Mouse (Mus musculus) kidney, adult 10 weeks (tissue): ENCODE results near the gene Tbc1d13. TPM values are rescaled to one million over a fixed set of nuclear protein-coding genes. Genes with fewer than 3 reads are reported as not detected.

Experiments used
- polyA plus RNA-seq: library from polyadenylated mRNA; stranded (reverse); fragments of 350-450 nt; fragmentation: Illumina TruSeq; extraction: RNeasy Lipid Tissue Mini Kit (QIAGEN cat#74804); gene quantifications from one replicate; pipeline ENCODE4 v1.2.3, GENCODE M21; 2014; ENCODE audit warnings: low read depth, low replicate concordance

Gene Tbc1d13
- 30.0 TPM for polyA plus RNA-seq

DNA sequence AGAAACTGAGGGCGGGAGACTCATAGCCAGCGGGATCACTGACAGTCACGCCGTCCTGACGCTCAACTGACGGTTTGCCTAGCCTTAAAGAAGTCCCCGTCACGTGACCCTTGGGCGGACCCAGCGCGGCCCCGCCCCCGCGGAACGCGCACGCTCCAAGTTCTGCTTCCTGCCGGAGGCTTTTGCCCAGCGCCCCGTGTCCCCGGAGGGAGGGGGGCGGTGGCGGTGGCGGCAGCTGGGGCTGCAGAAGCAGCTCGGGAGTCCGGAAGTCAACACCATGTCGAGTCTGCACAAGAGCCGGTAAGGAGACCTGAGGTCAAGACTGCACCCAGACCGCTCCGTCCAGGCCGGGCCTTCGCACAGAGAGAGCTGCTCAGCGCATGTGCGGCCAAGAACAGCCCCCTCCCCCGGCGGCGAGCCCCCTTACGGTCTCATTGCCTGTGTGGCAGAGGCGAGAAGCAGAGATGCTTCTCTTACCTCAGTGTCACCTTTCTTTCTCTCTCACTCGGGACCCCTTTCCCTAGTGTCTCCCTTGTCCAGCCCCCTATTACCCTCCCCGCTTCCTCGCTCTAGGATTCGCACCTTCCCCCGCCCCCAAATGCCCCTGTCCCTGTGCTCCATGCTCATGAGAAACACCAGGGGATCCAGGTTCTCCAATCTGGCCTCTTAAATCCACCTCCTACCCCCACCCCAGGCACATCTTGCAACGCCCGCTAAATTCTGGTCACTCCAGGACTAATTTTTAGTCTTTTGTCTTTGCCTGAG lies at the start of gene Tbc1d13:
Tbc1d13 (plus strand) TSS at position 134 of the 765 bp plus-strand sequence.

DNA sequence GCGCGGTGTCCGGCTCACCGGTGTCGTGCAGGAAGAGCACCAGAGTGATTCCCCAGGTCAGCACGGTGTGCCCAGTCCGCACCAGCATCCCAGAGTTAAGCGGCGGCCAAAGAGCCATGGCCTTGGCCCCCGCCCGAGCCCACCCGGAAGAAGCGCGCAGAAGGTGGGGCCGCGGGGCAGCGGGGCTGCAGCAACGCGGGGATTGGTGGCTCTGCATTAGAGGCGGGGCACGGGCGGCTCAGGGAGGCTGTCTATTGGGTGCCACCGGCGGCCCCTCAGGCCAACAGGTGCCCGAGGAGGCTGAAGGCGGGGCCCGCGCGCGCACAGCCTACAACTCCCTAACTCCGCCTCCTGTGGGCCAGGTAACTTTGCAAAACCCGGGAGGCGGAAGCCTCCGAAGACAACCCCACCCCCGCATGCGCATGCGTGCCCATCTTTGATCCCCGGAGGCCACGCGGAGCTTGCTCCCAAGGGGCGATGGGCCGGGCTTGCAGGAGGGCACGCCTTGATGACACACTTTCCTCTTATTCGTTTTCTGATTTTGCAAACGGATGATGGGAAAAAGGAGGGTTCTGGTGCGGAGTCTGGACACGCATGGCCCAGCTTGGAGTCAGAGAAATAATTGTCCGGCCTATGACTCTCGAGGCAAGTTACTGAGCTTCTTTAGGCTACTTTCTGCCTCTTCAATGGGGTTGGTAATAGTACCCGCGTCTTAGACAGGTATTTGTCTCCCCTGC lies 39.9 kb upstream of the Tbc1d13 start, which contains the start of gene Zdhhc12:
Zdhhc12 (minus strand) TSS at position 178 of the 737 bp plus-strand sequence.

DNA sequence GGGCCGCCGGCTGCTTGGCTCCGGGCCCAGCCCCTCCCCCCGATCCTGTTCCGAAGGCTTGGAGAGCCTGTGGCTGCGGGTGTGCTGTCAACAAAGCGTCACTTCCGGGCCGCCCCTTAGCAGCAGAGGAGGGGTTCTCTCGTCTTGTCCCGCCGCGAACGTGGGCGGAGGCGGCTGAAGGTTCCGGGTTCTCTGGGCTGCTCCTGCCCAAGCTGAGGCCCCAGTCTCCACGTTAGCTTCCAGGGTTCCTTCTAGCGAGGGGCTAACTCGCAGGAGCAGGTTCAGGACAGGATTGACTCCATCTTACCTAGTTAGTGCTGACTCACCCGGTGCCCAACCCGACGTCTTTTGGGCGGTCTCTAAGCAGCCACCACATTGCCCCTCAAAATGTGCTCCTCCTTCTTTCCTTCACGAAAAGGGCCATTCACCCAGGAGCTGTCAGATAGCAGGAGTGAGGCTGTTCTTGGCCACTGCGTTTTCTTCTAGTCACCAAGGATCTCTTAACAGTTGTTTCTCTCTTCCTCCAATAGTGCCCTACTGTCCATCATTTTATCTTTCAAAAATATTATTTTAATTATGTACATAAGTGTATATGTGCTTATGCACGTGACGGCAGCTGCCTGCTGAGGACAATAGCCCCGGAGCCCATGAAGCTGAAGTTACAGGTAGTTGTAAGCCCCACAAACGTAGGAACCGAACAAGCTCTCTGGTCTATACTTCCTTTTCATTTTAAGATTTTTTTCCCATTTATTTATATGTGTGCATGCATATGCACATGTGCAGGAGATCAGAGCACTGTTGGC lies 8.9 kb upstream of the Tbc1d13 start, which contains the start of gene Zer1:
Zer1 (minus strand) TSS at position 114 of the 803 bp plus-strand sequence.

DNA sequence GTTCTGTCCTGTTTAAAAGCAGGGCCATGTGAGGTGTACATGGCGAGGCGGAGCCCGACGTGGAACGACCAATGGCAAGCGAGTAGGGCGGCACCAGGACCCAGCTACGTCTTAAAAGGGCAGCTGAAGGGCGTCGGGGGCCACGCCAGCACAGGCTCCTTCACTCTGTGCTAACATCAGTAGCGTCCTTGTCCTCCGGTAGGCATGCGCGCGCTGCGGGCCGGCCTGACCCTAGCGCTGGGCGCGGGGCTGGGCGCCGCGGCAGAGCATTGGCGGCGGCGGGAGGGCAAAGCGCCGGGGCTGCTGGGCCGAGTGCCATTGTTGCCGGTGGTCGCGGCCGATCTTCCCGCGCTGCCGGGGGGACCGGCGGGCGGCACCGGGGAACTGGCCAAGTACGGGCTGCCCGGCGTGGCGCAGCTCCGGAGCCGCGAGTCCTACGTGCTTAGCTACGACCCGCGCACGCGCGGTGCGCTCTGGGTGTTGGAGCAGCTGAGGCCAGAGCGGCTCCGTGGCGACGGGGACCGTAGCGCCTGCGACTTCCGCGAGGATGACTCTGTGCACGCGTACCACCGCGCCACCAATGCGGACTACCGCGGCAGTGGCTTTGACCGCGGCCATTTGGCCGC lies 37.9 kb downstream of the Tbc1d13 start, which contains the start of gene Endog:
Endog (plus strand) TSS at position 123 of the 626 bp plus-strand sequence.

DNA sequence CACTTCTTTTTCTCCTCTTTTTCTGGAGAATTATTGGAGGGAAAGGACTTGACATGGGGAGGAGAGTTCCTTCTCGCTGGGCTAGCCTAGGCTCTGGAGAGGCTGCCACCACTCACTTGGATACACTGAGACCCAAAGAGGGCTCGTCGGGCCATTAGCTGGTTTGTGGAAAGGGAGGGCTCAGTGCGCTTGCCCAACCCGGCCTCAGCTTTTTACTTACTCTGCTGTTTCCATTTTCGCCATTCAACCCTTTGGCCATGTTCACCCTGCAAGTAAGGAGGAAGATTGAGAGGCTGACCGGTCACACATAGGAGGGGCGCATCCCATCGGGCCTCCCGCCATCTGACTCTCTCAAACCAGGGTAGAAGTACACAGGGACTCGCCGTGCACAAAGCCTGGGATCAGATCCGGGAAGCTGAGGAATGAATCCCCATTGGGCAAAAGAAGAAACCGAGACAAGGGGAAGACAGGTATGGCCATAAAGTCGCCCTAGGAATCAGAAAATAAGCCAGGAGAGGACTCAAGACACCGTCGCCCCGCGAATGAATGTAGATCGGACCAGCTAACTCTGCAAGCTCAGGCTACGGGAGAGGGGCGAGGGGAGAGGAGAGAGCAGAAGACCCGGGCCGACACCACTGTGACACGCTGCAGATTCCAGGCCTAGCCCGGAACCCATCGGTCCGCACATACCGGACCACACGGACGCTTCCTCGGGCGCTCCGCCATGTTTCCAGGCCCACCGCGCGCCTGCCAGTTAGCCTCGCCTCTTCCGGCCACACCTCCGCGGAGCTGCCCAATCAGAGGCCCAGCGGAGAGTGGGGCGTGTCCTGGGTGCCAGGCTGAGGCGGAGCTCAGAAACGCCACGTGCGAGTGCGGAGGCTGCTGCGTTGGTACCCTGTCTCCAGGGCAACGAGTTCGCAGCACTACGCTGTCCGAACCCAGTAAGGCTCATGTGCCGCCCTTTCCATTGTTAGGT lies 44.4 kb downstream of the Tbc1d13 start, which contains the start of gene Spout1:
Spout1 (minus strand) TSS at position 760 of the 976 bp plus-strand sequence.

Other genes with a start within 250 kb of the Tbc1d13 start
- gene Odf2, start 244.5 kb upstream of the Tbc1d13 start, polyA plus RNA-seq: 3.9 TPM
- 13.0 TPM for gene Gle1, start 198.3 kb upstream of the Tbc1d13 start, polyA plus RNA-seq
- 44.5 TPM for gene Sptan1, start 168.2 kb upstream of the Tbc1d13 start, polyA plus RNA-seq
- 0.73 TPM for gene Wdr34, start 84.9 kb upstream of the Tbc1d13 start, polyA plus RNA-seq
- gene Set, start 76.4 kb upstream of the Tbc1d13 start, polyA plus RNA-seq: 217 TPM
- gene Pkn3, start 56.1 kb upstream of the Tbc1d13 start, polyA plus RNA-seq: 0.16 TPM
- gene Zdhhc12, start 40.1 kb upstream of the Tbc1d13 start, polyA plus RNA-seq: 1.6 TPM
- 1.6 TPM for gene Zer1, start 9.2 kb upstream of the Tbc1d13 start, polyA plus RNA-seq
- gene Endog, start 37.7 kb downstream of the Tbc1d13 start, polyA plus RNA-seq: not detected
- 0.61 TPM for gene Spout1, start 44.7 kb downstream of the Tbc1d13 start, polyA plus RNA-seq
- 1.2 TPM for gene Kyat1, start 72.1 kb downstream of the Tbc1d13 start, polyA plus RNA-seq
- gene Lrrc8a, start 104.0 kb downstream of the Tbc1d13 start, polyA plus RNA-seq: 2.7 TPM
- gene Gm28035, start 106.8 kb downstream of the Tbc1d13 start, polyA plus RNA-seq: not detected
- 20.0 TPM for gene Phyhd1, start 132.5 kb downstream of the Tbc1d13 start, polyA plus RNA-seq
- gene Gm28038, start 147.3 kb downstream of the Tbc1d13 start, polyA plus RNA-seq: not detected
- gene Dolk, start 152.6 kb downstream of the Tbc1d13 start, polyA plus RNA-seq: 8.1 TPM
- gene Nup188, start 152.7 kb downstream of the Tbc1d13 start, polyA plus RNA-seq: 8.9 TPM
- gene Sh3glb2, start 225.6 kb downstream of the Tbc1d13 start, polyA plus RNA-seq: 1.1 TPM
- gene Miga2, start 230.5 kb downstream of the Tbc1d13 start, polyA plus RNA-seq: 0.81 TPM